Mouse (Mus musculus) embryo, embryonic 10.5 days (tissue): ENCODE measurements at regions not wholly inside any gene's neighbourhood (a gene's known extent, or its start where the extent isn't known, plus 50 kb on each side); places are given as distances from the start of the nearest gene placed in this dataset.
A peak's percentile ranks its signal among the peaks of the same experiment; 100 is the strongest.

ENCODE experiments used
- DNase-seq: peaks from one replicate; pipeline ENCODE4 v3.0.0-alpha.2; 2015; ENCODE audit warnings: low spot score

DNA sequence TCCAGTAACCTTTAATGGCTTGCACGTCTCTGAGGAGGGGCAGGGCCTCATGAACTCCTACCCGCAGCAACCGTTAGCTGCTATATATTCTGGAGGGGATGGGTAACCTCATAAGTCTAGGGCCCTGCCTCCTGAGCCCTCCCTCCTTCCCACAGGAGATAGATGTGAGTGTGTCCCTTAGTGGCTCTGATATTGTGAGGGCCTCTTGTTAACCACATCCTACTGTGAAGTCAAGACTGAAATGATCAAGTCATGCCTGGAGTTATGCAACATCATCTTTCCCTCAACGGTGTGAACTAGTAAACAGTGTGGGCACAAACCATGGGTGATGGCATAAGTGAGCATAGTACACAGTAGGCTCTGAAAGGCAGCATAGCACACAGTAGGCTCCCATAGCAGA lies 255.8 kb upstream of the Sdk2 start:
- DNase-seq, result no peak

DNA sequence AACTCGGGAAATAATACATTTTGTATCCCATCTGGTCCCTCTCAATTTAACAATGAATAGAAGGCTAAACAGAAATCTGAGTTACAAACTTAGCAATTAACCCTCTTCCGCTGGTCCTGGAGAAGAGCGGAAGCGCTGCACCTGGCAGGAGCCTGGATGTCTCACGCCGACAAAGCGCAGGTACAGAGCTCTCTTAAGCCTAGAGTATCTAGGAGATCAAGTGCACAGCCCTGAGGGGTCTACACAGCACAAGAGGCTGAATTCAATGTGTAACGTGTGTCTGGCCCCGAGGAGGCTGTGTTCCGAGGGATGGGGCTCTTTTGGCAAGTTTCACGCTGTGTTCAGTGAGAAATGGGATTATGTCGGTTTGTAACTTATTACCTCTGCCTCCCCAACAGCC lies 255.1 kb upstream of the Sdk2 start:
- no peak for DNase-seq

DNA sequence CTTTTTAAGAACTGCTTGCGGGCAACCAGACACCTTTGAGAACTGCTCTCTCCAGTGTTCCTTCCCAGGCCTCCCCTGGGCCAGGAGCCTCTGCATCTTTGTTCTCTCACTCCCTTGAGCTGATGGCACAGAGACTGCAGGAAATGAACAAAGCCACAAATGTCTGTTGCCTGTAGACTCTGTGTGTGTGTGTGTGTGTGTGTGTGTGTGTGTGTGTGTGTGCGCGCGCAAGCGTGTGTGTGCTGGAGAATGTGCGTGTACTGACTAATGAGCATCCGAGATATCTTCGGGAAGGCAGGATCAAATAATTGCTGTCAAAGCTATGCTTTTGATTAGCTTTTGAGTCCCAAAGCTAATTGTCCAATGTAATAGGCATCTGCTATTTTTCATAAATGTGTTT lies 254.7 kb upstream of the Sdk2 start:
- DNase-seq, result no peak

DNA sequence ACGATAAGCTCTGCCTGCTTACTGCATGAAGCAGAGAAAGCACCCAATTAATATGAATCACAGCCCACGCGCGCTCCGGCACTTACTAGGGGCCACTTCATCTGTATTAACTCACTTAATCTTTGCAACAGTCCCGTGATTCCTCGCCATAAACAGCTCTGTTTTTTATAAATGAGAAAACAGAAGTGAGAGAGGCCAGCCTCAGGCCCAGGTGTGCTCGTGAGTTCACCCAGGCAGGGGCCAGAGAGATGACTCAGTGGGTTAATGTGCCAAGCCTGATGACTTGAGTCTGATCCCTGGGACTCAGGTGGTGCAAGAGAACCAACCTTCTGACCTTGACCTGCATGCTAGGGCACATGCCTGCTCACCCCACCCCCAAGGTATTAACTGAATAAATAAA lies 248.4 kb upstream of the Sdk2 start:
- no peak for DNase-seq

DNA sequence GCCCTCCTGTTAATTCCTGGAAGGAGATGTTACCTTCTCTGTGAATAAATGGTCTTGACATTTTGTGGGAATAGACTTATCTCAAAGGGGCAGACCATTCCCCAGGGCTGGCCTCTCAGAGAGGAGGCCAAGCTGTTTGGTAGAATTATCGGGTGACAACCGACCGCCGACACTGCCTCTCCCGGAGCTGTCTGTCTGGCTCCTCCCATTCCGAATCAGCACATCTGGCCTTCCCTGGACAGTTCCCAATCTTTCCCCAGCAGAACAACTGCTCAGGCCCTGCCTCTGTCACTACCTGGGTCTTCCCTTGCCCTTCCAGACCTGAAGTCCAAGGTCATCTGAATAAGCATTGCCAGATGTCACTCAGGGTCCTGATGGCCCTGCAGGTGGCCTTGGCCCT lies 246.8 kb upstream of the Sdk2 start:
- no peak for DNase-seq

DNA sequence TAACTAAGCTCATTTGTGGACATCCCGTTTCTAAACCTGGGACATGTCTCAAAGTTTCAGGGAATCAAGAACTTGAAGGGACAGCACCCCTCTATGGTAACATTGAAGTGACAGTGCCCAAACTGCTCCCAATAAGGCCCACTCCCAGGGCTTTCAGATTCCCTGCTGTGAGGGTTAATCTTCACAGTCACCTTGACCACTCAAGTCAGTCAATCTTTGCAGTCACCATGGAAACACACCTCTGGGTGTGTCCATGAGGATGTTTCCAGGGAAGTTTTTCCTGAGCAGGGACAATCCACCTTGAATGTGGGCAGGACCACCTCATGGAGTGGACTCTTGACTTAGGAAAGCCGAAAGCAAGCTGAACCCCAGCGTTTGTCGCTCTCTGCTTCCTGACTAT lies 244.8 kb upstream of the Sdk2 start:
- no peak for DNase-seq

DNA sequence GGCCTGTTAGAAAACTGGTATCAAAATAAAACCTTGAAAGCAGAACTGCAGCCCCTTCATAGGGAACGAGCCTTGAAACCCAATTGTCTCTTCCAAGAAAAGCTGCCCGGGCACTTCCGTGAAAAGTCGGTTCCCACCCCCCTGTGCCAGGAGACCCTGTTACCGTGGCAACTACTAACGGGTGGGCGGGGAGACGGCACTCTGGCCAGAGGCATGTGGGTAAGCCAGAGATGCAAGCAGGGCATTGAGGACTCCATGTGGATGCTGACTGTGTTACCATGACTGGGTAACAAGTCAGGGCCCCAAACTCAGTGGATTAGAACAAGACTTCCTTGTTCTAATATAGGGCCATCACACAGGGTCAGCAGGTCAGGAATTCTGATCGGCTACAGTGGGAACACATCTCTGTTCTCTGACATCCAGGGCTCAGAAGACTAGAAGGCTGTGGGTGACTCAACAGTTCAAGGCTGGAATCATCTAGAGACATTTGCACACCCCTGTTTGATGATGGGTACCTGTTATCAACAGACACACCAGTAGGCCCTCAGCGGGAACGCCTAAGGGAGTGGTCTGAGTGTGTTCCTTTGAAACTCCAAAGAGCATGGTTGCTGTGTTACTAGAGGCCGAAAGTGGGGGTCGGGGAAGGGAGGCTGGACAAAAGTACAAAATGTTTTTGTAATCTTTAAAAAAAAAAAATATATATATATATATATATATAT lies 236.9 kb upstream of the Sdk2 start:
- DNase-seq, result peak; percentile 72

DNA sequence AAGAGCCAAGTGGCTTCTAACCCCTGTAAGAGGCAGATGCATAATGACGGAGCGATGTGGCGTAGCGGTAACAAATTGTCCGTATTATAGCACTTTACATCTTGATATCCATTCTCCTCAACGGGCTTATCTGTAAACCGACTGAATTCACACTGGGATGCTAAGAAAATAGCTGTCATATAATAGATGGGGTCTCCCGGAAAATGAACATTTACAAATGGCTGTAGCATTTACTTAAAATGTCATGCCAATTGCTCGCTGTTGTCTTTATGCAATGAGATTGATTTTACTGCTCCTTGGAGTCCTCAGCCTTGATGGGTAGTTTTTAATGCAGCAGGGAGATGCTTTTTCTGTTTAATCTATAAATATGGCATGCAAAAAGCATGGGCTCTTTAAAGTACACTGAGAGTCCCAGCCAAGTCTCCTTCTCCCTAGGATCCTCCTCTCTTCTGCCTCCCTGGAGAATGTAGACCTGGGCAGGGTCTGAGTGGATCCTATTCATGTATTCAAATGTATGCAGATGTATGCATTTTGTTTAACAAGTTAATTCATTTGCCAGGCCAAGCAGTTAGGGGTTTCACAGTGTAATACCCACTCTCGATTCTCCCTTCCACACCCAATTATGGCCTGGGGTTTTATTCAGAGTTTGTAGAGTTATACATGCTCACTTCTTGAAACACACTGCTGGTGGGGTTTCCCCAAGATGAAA lies 233.9 kb upstream of the Sdk2 start:
- DNase-seq, result no peak

DNA sequence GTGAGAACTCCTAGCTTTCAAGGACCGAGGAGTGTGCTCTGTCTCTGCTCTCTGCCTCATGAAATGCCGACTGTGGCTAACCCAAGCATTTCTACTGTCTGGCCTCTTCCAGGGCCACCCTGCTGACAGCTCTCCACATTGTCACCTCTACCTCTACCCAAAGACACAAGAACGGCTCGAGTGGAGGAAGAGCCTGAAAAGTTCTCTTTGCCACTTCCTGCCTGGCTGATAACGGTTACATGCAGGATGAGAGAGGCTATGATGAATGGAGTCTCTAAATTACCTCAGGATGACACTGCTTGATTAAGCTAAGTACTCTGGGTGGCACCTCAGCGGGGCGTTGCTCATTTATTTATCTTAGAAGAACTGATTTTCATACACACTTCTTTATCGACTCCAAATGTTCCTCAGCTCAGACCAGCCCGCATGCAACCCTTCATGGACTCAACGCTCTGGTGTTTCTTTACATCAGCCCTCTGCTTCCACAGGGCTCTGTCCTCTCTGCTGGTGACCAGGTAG lies 230.0 kb upstream of the Sdk2 start:
- DNase-seq, result no peak

DNA sequence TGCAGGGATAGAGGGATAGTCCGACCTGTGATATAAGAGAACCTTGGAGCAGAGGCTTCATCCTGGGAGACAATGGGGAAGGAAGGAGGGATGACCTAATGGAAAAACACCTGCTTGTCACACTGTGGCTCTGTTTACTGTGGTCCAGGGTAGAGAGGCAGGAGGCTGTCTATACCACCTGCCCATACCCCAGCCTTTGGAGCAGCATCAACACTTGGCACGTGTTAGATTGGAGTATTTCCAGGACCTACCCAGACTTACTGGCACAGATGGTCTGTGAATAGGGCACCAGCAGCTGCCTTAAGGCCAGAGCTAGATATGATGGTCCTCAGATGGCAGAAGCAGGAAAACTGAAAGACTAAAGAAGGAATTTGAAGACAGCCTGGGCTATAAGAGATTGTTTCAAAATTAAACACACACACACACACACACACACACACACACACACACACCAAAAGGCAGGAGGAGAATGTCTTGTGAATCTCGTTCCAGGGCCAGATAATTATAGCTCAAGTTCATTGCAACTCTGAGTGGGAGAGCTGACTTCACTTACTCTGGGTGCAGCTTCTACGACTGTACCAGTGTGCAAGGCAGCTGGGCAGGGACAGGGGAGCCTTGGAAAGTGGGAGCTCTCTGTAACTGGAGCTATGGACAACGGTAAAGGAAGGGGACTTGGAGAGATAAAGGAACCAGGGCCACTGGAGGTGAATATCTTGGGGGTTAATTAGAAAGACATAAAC lies 227.8 kb upstream of the Sdk2 start:
- DNase-seq, result no peak

DNA sequence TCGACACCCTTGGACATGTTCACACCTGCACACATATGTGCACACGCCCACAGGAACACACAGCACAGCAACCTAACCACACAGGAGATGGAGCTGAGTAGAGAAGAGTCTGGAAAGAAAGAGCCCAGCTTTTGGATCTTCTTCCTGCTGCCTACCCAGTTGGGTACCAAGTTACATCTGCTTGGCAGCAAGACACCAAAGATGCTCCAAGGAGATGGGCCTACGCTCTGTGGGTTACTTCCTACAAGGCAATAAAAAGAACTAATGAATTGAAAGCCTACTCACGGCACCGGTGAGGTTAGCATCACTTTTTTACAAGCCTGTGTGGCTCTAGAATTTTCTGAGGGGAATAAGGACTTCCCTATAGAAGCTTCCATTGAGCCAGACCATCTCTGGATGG lies 224.4 kb upstream of the Sdk2 start:
- no peak for DNase-seq

DNA sequence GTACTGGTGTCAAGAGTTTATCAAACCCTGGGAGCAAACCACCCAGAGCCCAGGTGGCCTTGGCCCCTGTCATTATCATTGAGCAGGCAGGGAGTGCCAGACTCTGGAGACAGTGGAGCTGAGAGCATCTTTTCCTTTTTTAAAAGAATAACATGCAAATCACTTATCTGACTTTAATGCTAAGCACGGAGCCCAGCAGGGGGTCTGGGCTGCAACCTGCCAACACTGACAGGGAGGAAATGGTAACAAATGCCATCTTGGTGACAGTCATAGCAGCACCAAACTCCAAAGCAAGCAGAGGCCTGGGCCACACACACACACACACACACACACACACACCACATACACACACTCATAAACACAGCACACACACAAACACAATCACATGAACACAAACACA lies 223.1 kb upstream of the Sdk2 start:
- DNase-seq, result no peak

DNA sequence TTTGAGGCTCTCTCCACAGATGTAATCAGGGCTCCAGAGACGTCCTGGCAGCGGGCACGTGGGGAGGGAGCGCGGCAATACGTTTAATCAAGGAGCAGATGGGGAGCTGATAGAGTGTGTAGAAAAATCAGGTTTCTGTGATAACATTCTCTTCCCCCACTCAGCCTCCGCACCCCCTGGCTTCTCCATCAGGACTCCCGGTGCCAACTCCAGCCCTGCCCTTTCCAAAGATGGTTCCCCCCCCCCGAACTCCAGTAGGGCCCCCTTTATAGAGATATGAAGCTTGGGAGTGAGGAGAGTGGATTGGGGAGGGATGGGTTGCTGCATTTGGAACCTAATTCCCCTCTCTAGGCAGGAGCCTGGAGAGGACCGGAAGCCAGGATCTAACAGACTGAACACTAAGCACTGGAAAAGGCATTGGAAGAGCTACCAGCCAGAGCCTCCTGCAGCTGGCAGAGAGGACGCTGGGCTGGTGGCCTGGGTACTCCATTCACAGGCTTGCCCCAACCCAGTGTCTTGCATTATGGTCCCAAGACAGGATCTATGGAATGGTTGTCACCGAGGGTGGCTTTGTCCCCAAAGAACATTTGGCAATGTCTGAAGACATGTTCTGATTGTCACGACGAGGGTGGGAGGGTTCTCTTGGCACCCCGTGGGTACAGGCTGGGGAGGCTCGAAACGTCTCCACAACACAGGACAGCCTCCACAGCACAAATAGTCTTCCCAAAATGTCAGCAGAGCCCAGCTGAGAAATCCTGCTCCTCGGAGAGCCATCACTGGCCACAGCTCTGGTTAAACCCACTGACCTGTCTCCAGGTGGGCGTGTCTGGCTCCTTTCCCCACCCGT lies 218.2 kb upstream of the Sdk2 start:
- DNase-seq, result no peak

DNA sequence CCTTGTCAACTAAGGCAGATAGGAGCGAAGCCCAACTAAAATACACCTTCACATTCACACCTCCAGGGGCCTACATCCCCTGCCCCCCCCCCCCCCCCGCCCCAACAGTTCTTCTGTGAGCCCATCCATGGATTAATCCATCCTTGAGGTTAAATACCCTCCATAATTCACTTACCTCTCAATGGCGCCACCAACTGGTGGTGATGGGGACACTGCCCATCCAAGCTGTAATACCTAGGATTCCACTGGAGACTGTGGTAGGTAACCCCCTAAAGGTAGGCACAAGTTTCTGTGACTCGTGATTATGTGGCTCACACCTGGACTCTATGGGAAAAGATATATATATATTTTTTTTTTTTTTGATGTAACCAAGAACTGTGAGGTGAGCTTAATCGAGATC lies 216.4 kb upstream of the Sdk2 start:
- DNase-seq, result peak; percentile 64

DNA sequence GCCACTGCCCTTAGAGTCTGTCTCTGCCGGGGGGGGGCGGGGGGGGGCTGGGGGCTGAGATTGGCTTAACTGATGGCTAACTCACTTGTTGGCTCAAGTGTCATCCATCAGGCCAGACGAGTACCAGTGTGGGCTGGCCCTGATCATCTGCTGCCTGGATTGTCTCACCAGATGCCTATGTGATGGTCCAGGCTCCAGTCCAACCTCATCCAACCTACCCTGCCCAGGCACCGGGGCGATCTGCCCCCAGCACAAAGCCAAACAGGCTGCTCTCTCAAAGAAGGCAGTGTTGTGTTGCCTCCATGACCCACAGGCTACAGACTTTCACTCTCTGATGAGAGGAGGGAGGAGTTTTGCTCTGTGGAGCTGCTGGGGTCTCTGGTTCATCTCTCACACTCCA lies 215.7 kb upstream of the Sdk2 start:
- no peak for DNase-seq

DNA sequence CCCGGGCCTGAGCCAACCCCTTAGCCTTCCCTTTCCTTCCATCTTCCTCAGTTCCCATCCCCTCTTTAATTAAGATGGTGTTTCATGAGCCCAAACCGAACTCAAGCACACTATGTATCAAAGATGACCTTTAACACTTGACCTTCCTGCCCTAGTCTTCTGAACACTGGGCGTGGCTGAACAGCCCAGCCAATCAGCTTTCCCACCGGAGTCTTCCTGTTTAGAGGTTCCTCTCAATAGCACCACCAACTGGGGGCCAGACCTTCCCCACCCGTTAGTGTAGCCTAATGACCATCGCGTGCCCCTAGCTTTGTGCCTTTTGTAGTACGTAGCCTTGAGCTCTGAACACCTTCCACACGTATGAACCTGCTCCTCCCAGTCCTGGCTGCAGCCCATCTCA lies 215.0 kb upstream of the Sdk2 start:
- DNase-seq, result no peak

DNA sequence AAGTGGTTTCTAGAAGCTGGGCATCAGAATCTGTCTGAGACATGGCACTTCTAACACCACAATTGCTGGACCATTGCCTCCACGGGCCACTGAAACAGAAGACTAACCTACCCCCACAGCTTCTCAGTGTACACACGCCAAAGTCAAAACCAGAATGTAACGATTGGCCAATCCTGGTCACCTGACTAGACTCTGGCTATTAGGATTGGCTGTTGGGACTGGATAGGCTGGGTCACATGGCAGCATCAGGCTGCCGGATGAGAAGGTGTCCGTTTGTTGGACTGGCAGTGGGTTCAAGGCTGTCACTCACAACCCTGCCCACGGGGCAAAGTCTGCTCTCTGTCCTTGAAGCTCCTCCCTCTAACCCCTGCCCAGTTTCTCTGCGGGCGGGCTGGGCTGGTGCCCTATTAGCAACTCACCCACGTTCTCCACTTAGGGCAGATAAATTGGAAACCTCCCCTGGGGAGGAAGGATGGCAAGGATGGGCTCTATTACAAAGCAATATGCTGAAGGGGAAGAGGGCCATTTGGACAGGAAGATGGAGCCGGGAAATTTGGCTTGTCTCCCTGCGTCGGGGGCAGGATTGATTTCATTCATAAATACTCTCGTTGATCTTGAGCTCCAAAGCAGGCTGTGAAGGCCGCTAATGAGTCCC lies 214.3 kb upstream of the Sdk2 start:
- no peak for DNase-seq

DNA sequence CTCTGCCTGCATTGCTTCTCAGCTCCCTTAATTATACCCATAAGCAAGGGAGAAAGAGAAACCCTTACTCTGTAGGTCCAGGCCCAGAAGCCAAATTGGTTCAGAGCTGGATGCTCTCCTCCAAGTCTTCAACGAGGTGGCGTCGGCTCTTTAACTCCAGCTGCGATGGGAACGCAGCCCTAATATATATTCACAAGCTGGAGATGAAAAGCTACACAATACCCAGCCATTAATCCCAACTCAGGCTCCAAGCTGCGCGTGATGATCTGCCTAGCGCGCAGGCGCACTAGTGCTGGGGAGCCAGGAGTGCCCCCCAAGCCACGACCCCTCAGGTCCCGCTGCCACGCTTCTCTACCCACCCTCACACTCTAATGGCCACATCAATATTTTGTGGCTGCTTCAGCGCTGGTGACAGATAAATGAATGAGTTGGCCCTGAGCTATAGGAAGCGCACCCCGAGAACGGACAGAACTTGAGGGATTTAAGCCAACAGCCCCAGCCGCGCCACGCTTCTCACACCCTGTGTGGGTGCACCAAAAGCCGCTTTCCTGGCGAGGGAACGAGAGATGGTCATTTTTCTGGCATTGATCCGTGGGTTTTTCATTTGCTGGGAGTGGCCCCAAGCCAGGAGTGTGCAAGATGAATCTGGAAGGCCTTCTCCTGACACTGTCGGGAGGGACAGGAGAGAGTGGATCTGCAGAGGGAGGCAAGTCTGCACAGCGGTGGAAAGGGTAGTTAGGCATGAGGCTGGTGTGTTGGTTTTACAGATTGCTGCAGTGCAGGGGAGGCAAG lies 210.9 kb upstream of the Sdk2 start:
- DNase-seq, result no peak

DNA sequence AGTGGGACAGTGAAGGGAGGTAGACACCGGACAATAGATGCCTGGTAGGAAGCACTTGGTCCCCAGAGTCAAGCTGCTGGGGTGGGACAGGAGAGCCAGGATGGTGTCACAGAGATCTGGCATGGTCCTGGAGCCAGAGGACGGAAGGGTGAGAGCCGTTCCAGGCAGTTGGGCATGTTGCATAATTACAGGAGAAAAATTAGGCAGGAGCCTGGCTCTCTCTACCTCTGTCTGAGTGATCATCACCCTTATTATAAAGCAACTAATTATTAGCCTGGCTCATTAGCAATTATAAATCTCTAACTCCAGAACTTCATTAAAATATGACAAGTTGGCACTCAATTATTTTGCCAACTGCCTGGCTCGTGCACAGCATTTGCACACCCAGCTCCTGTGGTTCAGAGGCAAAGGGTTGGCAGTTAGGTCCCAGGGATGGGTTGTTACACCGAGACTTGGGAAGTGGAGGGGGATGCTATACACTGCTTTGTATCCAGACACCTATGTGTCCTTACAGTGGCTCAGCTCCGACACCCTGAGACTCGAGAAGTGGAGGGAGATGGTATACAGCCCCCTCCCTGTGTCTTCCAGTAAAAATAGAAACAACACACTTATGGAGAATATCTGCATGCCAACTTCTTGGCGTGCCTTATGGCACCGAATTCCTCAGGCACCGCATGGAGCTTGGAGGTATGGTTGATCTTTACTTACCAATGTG lies 203.7 kb upstream of the Sdk2 start:
- DNase-seq, result no peak

DNA sequence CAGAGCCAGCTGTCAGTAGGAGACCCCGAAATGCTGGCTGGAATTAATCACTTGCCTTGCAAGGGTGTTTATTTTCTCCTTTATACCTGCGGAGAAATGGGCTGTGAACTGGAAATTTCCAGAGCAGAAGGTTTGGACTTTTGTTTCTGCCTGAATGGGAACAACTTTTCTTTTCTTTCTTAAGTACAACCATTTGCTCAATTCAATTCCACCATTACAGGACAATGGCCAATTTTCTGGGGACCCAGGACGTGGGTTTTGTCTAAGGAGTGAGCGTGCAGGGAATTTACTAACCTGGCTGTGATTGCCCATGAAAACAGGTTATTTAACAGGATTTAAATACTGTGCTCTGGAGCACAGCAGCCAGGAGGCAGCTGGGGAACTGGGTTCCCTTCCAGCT lies 195.1 kb upstream of the Sdk2 start:
- DNase-seq, result no peak
